Comparison of ENCODE assay signal across 8 mouse cellular contexts in genomic region chr10:77434457-77435151, GRCm38 (mm10). TPM values are rescaled to one million over a fixed set of nuclear protein-coding genes. Genes with fewer than 3 reads are reported as not detected.
DNase-seq lines count a peak whose midpoint lies in the region; ATAC-seq and TF ChIP-seq lines count a peak whose summit lies in the region.

No protein-coding gene starts in this region.

- TF ChIP-seq POLR2A in myocyte (IDR thresholded peaks at IDR 0.05; ENCODE audit: insufficient read length, low read depth) = no peak

- H3K27me3 ChIP-seq in hindbrain, embryonic 11.5 days (ENCODE audit: control insufficient read depth, insufficient read depth, low read length) = no peaks in the 10 kb centered on the region
- H3K27me3 ChIP-seq in myocyte (ENCODE audit: control insufficient read depth, insufficient read depth, insufficient read length) = no peaks in the 10 kb centered on the region

- ATAC-seq in cerebellum, adult (ENCODE audit: insufficient number of reproducible peaks, low FRiP score, low TSS enrichment) = peak; percentile 42; the same call in 1 of the 2 replicates
- ATAC-seq in hindbrain, embryonic 11.5 days (ENCODE audit: low FRiP score) = no peak

- no peak overlapping the region for H3ac ChIP-seq in myocyte (ENCODE audit: control insufficient read depth, insufficient read length)

- WGBS in hindbrain, embryonic 11.5 days = 52% methylated on average over 18 of the region's 18 CpGs

- 0 out of 2 replicates have a peak overlapping the region, but pooled peaks have one; percentile 1 for H3K4me2 ChIP-seq in hindbrain, embryonic 11.5 days (replicated peaks; ENCODE audit: low read depth, low read length)
- H3K4me2 ChIP-seq in myocyte (ENCODE audit: low read depth) = peak overlapping the region; percentile 76

- no peak overlapping the region for H3K27ac ChIP-seq in hindbrain, embryonic 11.5 days (ENCODE audit: low read depth, low read length)

- H3K79me2 ChIP-seq in myocyte (ENCODE audit: control insufficient read depth, insufficient read depth) = no peaks in the 10 kb centered on the region

- no peak overlapping the region for H3K9ac ChIP-seq in hindbrain, embryonic 11.5 days (ENCODE audit: low read depth, low read length)

- peak; percentile 40 for DNase-seq in Muller cell, postnatal 12 days (ENCODE audit: inconsistent ontology term)
- DNase-seq in frontal cortex, postnatal 14 days (ENCODE audit: low spot score in 2 of 2) = peak; percentile 69 to 84
- no peak for DNase-seq in hindbrain, embryonic 11.5 days (ENCODE audit: low spot score)
- DNase-seq in layer of hippocampus, postnatal 10 days (ENCODE audit: low spot score in 2 of 2) = peak; percentile 36 to 39
- no peak for DNase-seq in thymus, postnatal 36 days
- DNase-seq in thymus, postnatal 25 days = no peak

- no peaks in the 10 kb centered on the region for H3K4me1 ChIP-seq in hindbrain, embryonic 11.5 days (replicated peaks; ENCODE audit: control insufficient read depth, insufficient read depth, low read length)

- H3K9me3 ChIP-seq in hindbrain, embryonic 11.5 days (ENCODE audit: control insufficient read depth, low read length) = no peaks in the 10 kb centered on the region

- H3K36me3 ChIP-seq in hindbrain, embryonic 11.5 days (ENCODE audit: control insufficient read depth, insufficient read depth, low read length) = no peaks in the 10 kb centered on the region
- no peaks in the 10 kb centered on the region for H3K36me3 ChIP-seq in myocyte (ENCODE audit: control insufficient read depth, insufficient read depth)

- no peak overlapping the region for H3K4me3 ChIP-seq in hindbrain, embryonic 11.5 days (ENCODE audit: low read depth, low read length)
- no peak overlapping the region for H3K4me3 ChIP-seq in myocyte

TF ChIP-seq in myocyte, 11 proteins besides CTCF, POLR2A, EP300 and RAD21:
- TF ChIP-seq MYOG (IDR thresholded peaks at IDR 0.05; ENCODE audit: control insufficient read depth in 1 of 3, insufficient read depth in 1 of 3, insufficient read length in 2 of 3, low read depth in 2 of 3) (no peak), TCF12 (IDR thresholded peaks at IDR 0.05; ENCODE audit: insufficient read depth, poor library complexity, severe bottlenecking) (no peak), POLR2AphosphoS2 (IDR thresholded peaks at IDR 0.05; ENCODE audit: insufficient read length, low read depth) (no peak), E2F4 (IDR thresholded peaks at IDR 0.05; ENCODE audit: insufficient read depth) (no peak), SRF (IDR thresholded peaks at IDR 0.05; ENCODE audit: control insufficient read depth, insufficient read length, low read depth) (peak; percentile 43), REST (IDR thresholded peaks at IDR 0.05; ENCODE audit: insufficient read depth, insufficient read length) (no peak), TCF3 (IDR thresholded peaks at IDR 0.05; ENCODE audit: insufficient read length, low read depth) (no peak), CEBPB (IDR thresholded peaks at IDR 0.05; ENCODE audit: insufficient read depth, poor library complexity, severe bottlenecking) (no peak), USF1 (IDR thresholded peaks at IDR 0.05; ENCODE audit: low read depth) (peak; percentile 76), MAX (IDR thresholded peaks at IDR 0.05; ENCODE audit: low read depth) (peak; percentile 55), MYOD1 (IDR thresholded peaks at IDR 0.05; ENCODE audit: control insufficient read depth in 1 of 3, insufficient read length in 2 of 3, low read depth in 2 of 3) (no peak)
TF ChIP-seq in myocyte: peak in this region for 3.

RNA-seq across cellular contexts. Expression of gene Adarb1, which starts 16.5 kb away (rescaled TPM):
- polyA plus RNA-seq in hindbrain, embryonic 11.5 days (2014; fragmentation: Nextera tagmentation; extraction: Ambion mirVana) = 5.2 and 6.3 TPM in 2 replicates
- total RNA-seq in layer of hippocampus, postnatal 10 days (2021) = 10 to 100 TPM; 72.1 to 77.3 TPM
- polyA plus RNA-seq in myocyte (2012; fragmentation: generic; extraction: Trizol) = 4.5 TPM

Comparison
In these comparisons a context has a peak if more than half of its experiments do, and no peak if none do; other contexts are left out.
1. DNase-seq: peak in Muller cell, postnatal 12 days (single experiment), frontal cortex, postnatal 14 days (2 of 2) and layer of hippocampus, postnatal 10 days (2 of 2); none in hindbrain, embryonic 11.5 days (single experiment), thymus, postnatal 36 days (0 of 2) and thymus, postnatal 25 days (single experiment).